Mouse (Mus musculus) hindbrain, embryonic 15.5 days (tissue): Measurements from ENCODE around the gene Cyp4a14. TPM values are rescaled to one million over a fixed set of nuclear protein-coding genes. Genes with fewer than 3 reads are reported as not detected.

Experiments used
- polyA plus RNA-seq: library from polyadenylated mRNA; unstranded; fragments of >200 nt; fragmentation: Nextera tagmentation; extraction: Ambion mirVana; gene quantifications from 2 replicates; pipeline ENCODE4 v1.2.1, GENCODE M21; 2015

The Cyp4a14 gene
- polyA plus RNA-seq, 1 experiment from 2014 or later = not detected

Other genes with a start within 250 kb of the Cyp4a14 start
- gene Cyp4a12a, start 197.1 kb downstream of the Cyp4a14 start, polyA plus RNA-seq = not detected in 2 replicates
- not detected in 2 replicates for gene Cyp4a12b, start 84.5 kb downstream of the Cyp4a14 start, polyA plus RNA-seq
- gene Cyp4a30b, start 43.5 kb downstream of the Cyp4a14 start, polyA plus RNA-seq = not detected in 2 replicates
- not detected in 2 replicates for gene Cyp4a10, start 22.1 kb upstream of the Cyp4a14 start, polyA plus RNA-seq
- gene Cyp4a31, start 67.5 kb upstream of the Cyp4a14 start, polyA plus RNA-seq = not detected in 2 replicates
- not detected in 2 replicates for gene Cyp4a32, start 104.8 kb upstream of the Cyp4a14 start, polyA plus RNA-seq
- 0.84 and 1.3 TPM in 2 replicates for gene Cyp4b1, start 151.6 kb upstream of the Cyp4a14 start, polyA plus RNA-seq
- gene Efcab14, start 241.6 kb upstream of the Cyp4a14 start, polyA plus RNA-seq = 18.8 and 19.1 TPM in 2 replicates